Mouse (Mus musculus) layer of hippocampus, postnatal 14 days (tissue): Measurements from ENCODE around the gene Myod1. TPM values are rescaled to one million over a fixed set of nuclear protein-coding genes. Genes with fewer than 3 reads are reported as not detected.
A peak's percentile ranks its signal among the peaks of the same experiment; 100 is the strongest.

Source experiments
- DNase-seq, 2 experiments: peaks; one replicate each; pipeline ENCODE4 v3.0.0; 2021 to 2022; ENCODE audit warnings: low spot score in 2 of 2, mixed read lengths in 1 of 2
- total RNA-seq, 2 experiments: library from RNA; stranded (reverse); gene quantifications; 2 replicates each; pipeline ENCODE4 v1.2.3; 2021

Myod1 gene
- total RNA-seq, 2 experiments from 2014 or later: not detected

- no peak for DNase-seq
Measured at GRCm38 (mm10) chr7:46391701-46392100, 15.4 kb downstream of the Myod1 start.

- peak; percentile 81 to 83 for DNase-seq
Measured at GRCm38 (mm10) chr7:46393116-46393515, 16.8 kb downstream of the Myod1 start.

GRCm38 (mm10) chr7:46393718-46394511 lies 17.6 kb downstream of the Myod1 start:
- no peak for DNase-seq

GRCm38 (mm10) chr7:46394933-46395332 lies 18.7 kb downstream of the Myod1 start:
- no peak for DNase-seq

- no peak for DNase-seq
Measured at GRCm38 (mm10) chr7:46395571-46395970, 19.3 kb downstream of the Myod1 start.

GRCm38 (mm10) chr7:46396231-46396927 lies 20.1 kb downstream of the Myod1 start, which contains the start of gene Kcnc1:
Kcnc1 (plus strand) TSS chr7:46396497.
- peak; percentile 61 to 69 for DNase-seq

GRCm38 (mm10) chr7:46396928-46397731 lies 20.9 kb downstream of the Myod1 start:
- DNase-seq: peak; percentile 63 to 75

- no peak for DNase-seq
Measured at GRCm38 (mm10) chr7:46397732-46398333, 21.6 kb downstream of the Myod1 start.

GRCm38 (mm10) chr7:46398612-46399011 lies 22.3 kb downstream of the Myod1 start:
- no peak for DNase-seq

- no peak for DNase-seq
Measured at GRCm38 (mm10) chr7:46399676-46400075, 23.4 kb downstream of the Myod1 start.

GRCm38 (mm10) chr7:46400346-46400745 lies 24.1 kb downstream of the Myod1 start:
- DNase-seq: no peak

GRCm38 (mm10) chr7:46401371-46402180 lies 25.3 kb downstream of the Myod1 start:
- DNase-seq: no peak

GRCm38 (mm10) chr7:46403616-46404485 lies 27.6 kb downstream of the Myod1 start:
- no peak for DNase-seq

GRCm38 (mm10) chr7:46404756-46405155 lies 28.5 kb downstream of the Myod1 start:
- no peak for DNase-seq

- DNase-seq: no peak
Measured at GRCm38 (mm10) chr7:46408606-46409005, 32.3 kb downstream of the Myod1 start.

GRCm38 (mm10) chr7:46409204-46409789 lies 33.0 kb downstream of the Myod1 start:
- DNase-seq: no peak

GRCm38 (mm10) chr7:46410727-46411126 lies 34.5 kb downstream of the Myod1 start:
- DNase-seq: no peak

GRCm38 (mm10) chr7:46412823-46413222 lies 36.5 kb downstream of the Myod1 start:
- DNase-seq: no peak
